In the genomic region with DNA sequence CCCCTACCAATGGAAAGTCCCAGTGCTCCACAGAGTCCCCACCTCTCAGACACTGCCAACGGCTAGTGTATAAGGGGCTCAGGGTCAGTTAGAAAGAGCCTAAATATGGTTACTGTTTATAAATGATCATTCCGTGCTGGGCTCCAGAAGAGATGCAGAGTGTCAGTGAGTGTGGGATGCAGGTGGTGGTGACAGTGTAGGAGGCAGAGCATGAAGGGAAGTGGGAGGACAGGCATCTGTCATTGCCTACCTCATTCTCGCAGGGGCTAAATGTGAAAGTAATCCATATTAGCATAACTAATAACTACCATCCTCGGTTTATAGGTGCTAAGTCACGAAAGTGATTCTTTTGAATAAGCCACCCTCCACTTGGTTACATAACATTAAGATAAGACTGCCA, we compare ENCODE assay signal across 25 mouse cellular contexts. TPM values are rescaled to one million over a fixed set of nuclear protein-coding genes. Genes with fewer than 3 reads are reported as not detected.
DNase-seq lines count a peak whose midpoint lies in the region; ATAC-seq and TF ChIP-seq lines count a peak whose summit lies in the region.
"Had no signal": no experiment of that assay in that cellular context is flagged by ENCODE, and none has a peak within 500 bp of the region (broad histone marks: within the 10 kb centered on the region; RNA-seq: fewer than 3 reads in every experiment).

No protein-coding gene starts in this region.

- H3K27me3 ChIP-seq in heart, embryonic 11.5 days (ENCODE audit: control insufficient read depth, insufficient read depth, low read length) = no peaks in the 10 kb centered on the region
- H3K27me3 ChIP-seq in midbrain, postnatal 0 days (ENCODE audit: insufficient read depth, low read length) = no peaks in the 10 kb centered on the region
- H3K27me3 ChIP-seq: embryonic facial prominence, embryonic 13.5 days; hindbrain, embryonic 12.5 days; liver, embryonic 13.5 days; neural tube, embryonic 12.5 days had no signal

- TF ChIP-seq POLR2A in bone marrow macrophage, adult 2 months (IDR thresholded peaks at IDR 0.05; ENCODE audit: borderline replicate concordance, low read depth, low read length) = no peak

- H3K9me3 ChIP-seq in heart, embryonic 11.5 days (replicated peaks; ENCODE audit: control insufficient read depth, low read length) = no peaks in the 10 kb centered on the region
- H3K9me3 ChIP-seq in midbrain, postnatal 0 days (ENCODE audit: low read length) = no peaks in the 10 kb centered on the region
- H3K9me3 ChIP-seq: embryonic facial prominence, embryonic 13.5 days; forebrain, embryonic 10.5 days; heart, embryonic 10.5 days; hindbrain, embryonic 12.5 days; liver, embryonic 13.5 days; neural tube, embryonic 12.5 days had no signal

- WGBS in heart, embryonic 11.5 days (ENCODE audit: insufficient replicate concordance) = 84% methylated on average over 5 of the region's 5 CpGs
- WGBS in midbrain, postnatal 0 days = 87% methylated on average over 5 of the region's 5 CpGs

- H3K4me3 ChIP-seq in left cerebral cortex, adult 2 months = no peak overlapping the region
- H3K4me3 ChIP-seq in bone marrow macrophage, adult 2 months (ENCODE audit: insufficient read depth, low read length) = no peak overlapping the region
- H3K4me3 ChIP-seq in layer of hippocampus, adult 2 months = no peak overlapping the region; the same call in 1 of the 2 replicates
- no peak overlapping the region for H3K4me3 ChIP-seq in heart, embryonic 11.5 days (ENCODE audit: low read depth, low read length)
- no peak overlapping the region for H3K4me3 ChIP-seq in midbrain, postnatal 0 days (ENCODE audit: low read depth, low read length)
- H3K4me3 ChIP-seq: embryonic facial prominence, embryonic 13.5 days; forebrain, embryonic 10.5 days; heart, embryonic 10.5 days; hindbrain, embryonic 12.5 days; liver, embryonic 13.5 days; myocyte; neural tube, embryonic 12.5 days had no signal

- peak overlapping the region; percentile 74 for H3K27ac ChIP-seq in left cerebral cortex, adult 2 months
- peak overlapping the region; percentile 99; the same call in 1 of the 2 replicates for H3K27ac ChIP-seq in bone marrow macrophage, adult 2 months (ENCODE audit: insufficient read depth, low read depth, low read length)
- peak overlapping the region; percentile 89 for H3K27ac ChIP-seq in layer of hippocampus, adult 2 months
- H3K27ac ChIP-seq in heart, embryonic 11.5 days (ENCODE audit: low read depth, low read length) = no peak overlapping the region
- H3K27ac ChIP-seq in midbrain, postnatal 0 days (ENCODE audit: low read depth, low read length) = no peak overlapping the region
- H3K27ac ChIP-seq: embryonic facial prominence, embryonic 13.5 days; forebrain, embryonic 10.5 days; heart, embryonic 10.5 days; hindbrain, embryonic 12.5 days; hindbrain, postnatal 0 days; kidney, postnatal 0 days; neural tube, embryonic 12.5 days had no signal

- TF ChIP-seq CTCF in left cerebral cortex, adult 2 months (IDR thresholded peaks at IDR 0.05) = no peak
- TF ChIP-seq CTCF in bone marrow macrophage, adult 2 months (IDR thresholded peaks at IDR 0.05; ENCODE audit: low read depth, low read length) = no peak
- TF ChIP-seq CTCF in layer of hippocampus, adult 2 months (conservative IDR thresholded peaks at IDR 0.05) = no peak
- no peak for TF ChIP-seq CTCF in midbrain, postnatal 0 days (IDR thresholded peaks at IDR 0.05)

- H3K36me3 ChIP-seq in heart, embryonic 11.5 days (ENCODE audit: control insufficient read depth, insufficient read depth, low read length) = peaks cover 30% of the 10 kb centered on the region
- H3K36me3 ChIP-seq in midbrain, postnatal 0 days (ENCODE audit: insufficient read depth, low read length) = peaks cover 48% of the 10 kb centered on the region

- no peak overlapping the region for H3K4me2 ChIP-seq in heart, embryonic 11.5 days
- no peak overlapping the region for H3K4me2 ChIP-seq in midbrain, postnatal 0 days (ENCODE audit: low read depth, low read length, poor library complexity, severe bottlenecking)
- H3K4me2 ChIP-seq: embryonic facial prominence, embryonic 13.5 days; hindbrain, embryonic 12.5 days; liver, embryonic 13.5 days; midbrain, embryonic 11.5 days; neural tube, embryonic 12.5 days had no signal

- intact Hi-C loops in left cerebral cortex, adult 2 months (cut with DNase I) = no loop called here

- no peak overlapping the region for H3K9ac ChIP-seq in heart, embryonic 11.5 days (ENCODE audit: low read depth, low read length)
- no peak overlapping the region for H3K9ac ChIP-seq in midbrain, postnatal 0 days (replicated peaks; ENCODE audit: low read length, poor library complexity, severe bottlenecking)
- H3K9ac ChIP-seq: embryonic facial prominence, embryonic 13.5 days; hindbrain, embryonic 12.5 days; liver, embryonic 13.5 days; neural tube, embryonic 12.5 days had no signal

- H3K4me1 ChIP-seq in bone marrow macrophage, adult 2 months (ENCODE audit: control insufficient read depth, insufficient read depth, low read length) = peaks cover 63% of the 10 kb centered on the region
- peaks cover 6% of the 10 kb centered on the region; the same call in 1 of the 2 replicates for H3K4me1 ChIP-seq in heart, embryonic 11.5 days (ENCODE audit: control insufficient read depth, insufficient read depth, low read length)
- no peaks in the 10 kb centered on the region for H3K4me1 ChIP-seq in midbrain, postnatal 0 days (ENCODE audit: insufficient read depth, low read length)
- H3K4me1 ChIP-seq: embryonic facial prominence, embryonic 13.5 days; forebrain, embryonic 10.5 days; hindbrain, embryonic 12.5 days; neural tube, embryonic 12.5 days had no signal

- ATAC-seq in heart, embryonic 11.5 days (replicated peaks; ENCODE audit: insufficient number of reproducible peaks, low FRiP score, low TSS enrichment) = no peak
- ATAC-seq in CD4-positive, CD25-positive, alpha-beta regulatory T cell, adult 4 months = no peak
- ATAC-seq in midbrain, postnatal 0 days (ENCODE audit: low FRiP score) = no peak
- ATAC-seq: forebrain, embryonic 16.5 days; hindbrain, postnatal 0 days; intestine, embryonic 16.5 days; lung, postnatal 0 days; midbrain, embryonic 16.5 days had no signal

- DNase-seq in left cerebral cortex, adult 2 months (ENCODE audit: extremely low spot score in 1 of 2, low spot score in 2 of 2) = no peak
- no peak for DNase-seq in left cerebral cortex, adult 9 months (ENCODE audit: low spot score in 2 of 2)
- DNase-seq in layer of hippocampus, adult 2 months (ENCODE audit: low spot score in 2 of 2) = peak in 1 of 2 experiments; percentile 58
- DNase-seq in midbrain, postnatal 0 days (ENCODE audit: low spot score) = no peak
- DNase-seq: adrenal gland, adult 8-10 months; cerebellum, adult 11 months; gastrocnemius, postnatal 10 days; liver, embryonic 13.5 days; lung, adult 18-20 months had no signal

RNA-seq across cellular contexts. Expression of gene Cap1, which starts 15.1 kb away (rescaled TPM):
- 100 to 1,000 TPM; 260 to 281 TPM for total RNA-seq in left cerebral cortex, adult 2 months (2021)
- 495 and 593 TPM in 2 replicates for polyA plus RNA-seq in bone marrow macrophage, adult 2 months (2012; ENCODE audit: insufficient read depth, insufficient read length, missing spikeins)
- total RNA-seq in layer of hippocampus, adult 2 months (2021) = 100 to 1,000 TPM; 296 to 316 TPM
- polyA plus RNA-seq in heart, embryonic 11.5 days (2014; fragmentation: Nextera tagmentation; extraction: Ambion mirVana) = 54.1 and 54.8 TPM in 2 replicates
- polyA plus RNA-seq in CD4-positive, CD25-positive, alpha-beta regulatory T cell, adult 4 months (2017; shearing (Covaris generic)) = 100 to 1,000 TPM; 298 to 352 TPM
- 145 and 157 TPM in 2 replicates for total RNA-seq in midbrain, postnatal 0 days (2014; rRNA removed)
- 58.9 and 60.9 TPM in 2 replicates for polyA plus RNA-seq in midbrain, postnatal 0 days (2015; fragmentation: Nextera tagmentation; extraction: Ambion mirVana)

RNA-seq across cellular contexts. Expression of gene Ppt1, which starts 34.7 kb away (rescaled TPM):
- total RNA-seq in left cerebral cortex, adult 2 months (2021) = 10 to 100 TPM; 97.2 to 97.7 TPM
- 152 and 158 TPM in 2 replicates for polyA plus RNA-seq in bone marrow macrophage, adult 2 months (2012; ENCODE audit: insufficient read depth, insufficient read length, missing spikeins)
- 10 to 100 TPM; 84.6 to 88.1 TPM for total RNA-seq in layer of hippocampus, adult 2 months (2021)
- polyA plus RNA-seq in heart, embryonic 11.5 days (2014; fragmentation: Nextera tagmentation; extraction: Ambion mirVana) = 61.8 and 66.4 TPM in 2 replicates
- polyA plus RNA-seq in CD4-positive, CD25-positive, alpha-beta regulatory T cell, adult 4 months (2017; shearing (Covaris generic)) = 100 to 1,000 TPM; 112 to 156 TPM
- total RNA-seq in midbrain, postnatal 0 days (2014; rRNA removed) = 44.2 and 53.5 TPM in 2 replicates
- polyA plus RNA-seq in midbrain, postnatal 0 days (2015; fragmentation: Nextera tagmentation; extraction: Ambion mirVana) = 80.2 and 81.3 TPM in 2 replicates

Comparison
In these comparisons a context has a peak if more than half of its experiments do, and no peak if none do; other contexts are left out.
1. H3K27ac ChIP-seq: peak in left cerebral cortex, adult 2 months (single experiment), bone marrow macrophage, adult 2 months (single experiment) and layer of hippocampus, adult 2 months (single experiment); none in heart, embryonic 11.5 days (single experiment) and midbrain, postnatal 0 days (single experiment).